Mouse (Mus musculus) right cerebral cortex, postnatal 25 days (tissue): ENCODE measurements around the gene Adam11.
A peak's percentile ranks its signal among the peaks of the same experiment; 100 is the strongest.

Source experiments
- DNase-seq: peaks from one replicate; pipeline ENCODE4 v3.0.0; 2022

The Adam11 gene

DNA sequence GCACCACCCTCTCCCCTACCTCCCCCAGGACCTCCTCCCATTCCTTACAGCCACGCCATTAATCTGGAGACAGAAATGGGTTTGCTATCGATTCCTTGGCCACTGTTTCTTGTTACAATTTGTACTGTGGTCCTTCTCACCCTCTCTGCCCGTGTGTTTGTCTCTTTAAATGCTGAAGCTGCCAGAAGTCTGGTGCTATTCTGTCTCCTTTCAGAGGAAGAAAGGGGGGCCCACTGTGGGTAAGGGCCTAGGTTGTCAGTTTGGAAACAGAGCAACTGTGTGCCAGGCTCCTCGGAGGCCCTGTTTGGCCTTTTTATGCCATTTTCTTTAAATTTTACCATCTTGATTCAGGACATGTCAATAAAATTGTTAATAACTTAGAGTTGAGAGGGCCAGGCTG is 6.8 kb upstream of the Adam11 start:
- no peak for DNase-seq

DNA sequence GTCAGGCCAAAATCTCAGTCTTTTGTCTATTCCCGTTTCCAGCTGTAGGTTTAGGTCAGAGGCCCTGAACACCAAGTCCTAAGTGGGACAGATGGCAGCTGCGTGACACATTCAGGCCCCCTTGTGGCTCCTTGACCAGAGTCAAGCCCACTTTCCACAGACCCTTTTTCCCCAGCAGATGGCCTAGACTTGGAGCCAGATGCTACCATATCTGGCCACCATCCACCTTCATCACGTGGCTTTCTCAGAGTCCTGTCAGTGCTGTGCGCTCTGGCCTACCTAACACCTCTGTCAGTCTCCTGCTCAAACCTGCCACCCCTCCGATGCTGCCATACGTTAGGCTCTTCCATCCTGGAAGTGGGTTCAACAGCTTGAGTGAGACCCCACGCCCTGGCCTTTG is 5.8 kb upstream of the Adam11 start:
- peak; percentile 3 for DNase-seq

DNA sequence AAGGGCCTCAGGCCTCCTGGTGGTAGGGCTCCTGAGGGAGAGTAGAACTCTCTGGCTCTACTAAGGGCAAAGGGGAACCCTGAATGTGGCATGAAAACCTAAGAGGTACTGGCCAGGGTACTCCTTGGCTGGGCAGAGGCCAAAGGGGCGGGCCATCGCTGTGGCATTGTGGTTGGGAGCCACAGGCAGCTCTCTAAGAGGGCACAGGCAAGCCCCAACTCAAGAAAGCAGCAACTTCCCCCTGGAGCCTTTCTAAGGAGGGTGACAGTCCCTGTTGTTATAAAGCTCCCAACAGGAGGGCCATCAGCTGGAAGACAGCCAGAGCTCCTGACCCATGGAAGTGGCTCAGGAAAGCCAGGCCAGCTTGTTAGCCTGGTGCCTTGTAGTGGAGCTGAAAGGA is 2.3 kb upstream of the Adam11 start:
- no peak for DNase-seq

DNA sequence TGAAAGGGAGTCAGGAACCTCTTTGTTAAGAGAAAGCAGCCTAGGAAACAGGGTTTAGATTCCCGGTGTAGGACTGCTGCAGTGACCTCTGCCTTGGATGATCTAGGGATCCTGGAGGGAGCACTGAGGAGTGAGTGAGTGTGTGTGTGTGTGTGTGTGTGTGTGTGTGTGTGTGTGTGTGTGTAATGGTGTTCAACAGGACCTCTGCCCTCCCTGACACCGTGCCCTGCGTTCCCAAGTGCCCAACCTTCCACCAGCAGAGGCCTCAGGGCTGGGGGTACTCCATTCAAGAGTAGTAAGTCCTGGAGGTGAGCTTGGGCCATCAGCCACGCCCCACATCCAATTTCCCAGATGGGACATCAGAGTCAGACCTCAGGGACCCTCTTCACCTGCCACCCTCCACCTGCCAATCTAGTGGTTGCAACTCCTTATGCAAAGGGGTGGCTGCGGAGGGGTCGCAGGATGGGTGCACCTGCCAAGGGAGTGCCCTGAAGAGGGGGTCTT is 382 bp upstream of the Adam11 start:
- no peak for DNase-seq

DNA sequence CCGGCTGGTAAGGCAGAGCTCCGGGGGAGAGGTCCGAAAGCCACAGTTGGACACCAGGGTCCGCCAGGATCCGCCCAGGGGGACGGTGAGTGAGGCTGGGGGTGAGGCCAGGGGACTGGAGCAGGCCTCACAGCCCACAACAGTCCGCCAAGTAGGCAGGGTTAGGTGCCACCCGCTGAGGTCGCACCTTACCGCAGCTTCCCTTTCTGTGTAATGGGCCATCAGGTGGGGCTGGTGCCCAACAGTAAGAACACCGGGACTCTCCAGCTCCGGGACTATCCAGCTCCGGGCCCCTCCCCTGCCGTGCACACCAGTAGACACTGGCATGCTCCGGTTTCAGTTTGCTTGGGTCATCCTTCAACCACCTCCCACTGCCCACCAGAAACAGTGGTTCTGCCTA is 1.0 kb downstream of the Adam11 start:
- no peak for DNase-seq

DNA sequence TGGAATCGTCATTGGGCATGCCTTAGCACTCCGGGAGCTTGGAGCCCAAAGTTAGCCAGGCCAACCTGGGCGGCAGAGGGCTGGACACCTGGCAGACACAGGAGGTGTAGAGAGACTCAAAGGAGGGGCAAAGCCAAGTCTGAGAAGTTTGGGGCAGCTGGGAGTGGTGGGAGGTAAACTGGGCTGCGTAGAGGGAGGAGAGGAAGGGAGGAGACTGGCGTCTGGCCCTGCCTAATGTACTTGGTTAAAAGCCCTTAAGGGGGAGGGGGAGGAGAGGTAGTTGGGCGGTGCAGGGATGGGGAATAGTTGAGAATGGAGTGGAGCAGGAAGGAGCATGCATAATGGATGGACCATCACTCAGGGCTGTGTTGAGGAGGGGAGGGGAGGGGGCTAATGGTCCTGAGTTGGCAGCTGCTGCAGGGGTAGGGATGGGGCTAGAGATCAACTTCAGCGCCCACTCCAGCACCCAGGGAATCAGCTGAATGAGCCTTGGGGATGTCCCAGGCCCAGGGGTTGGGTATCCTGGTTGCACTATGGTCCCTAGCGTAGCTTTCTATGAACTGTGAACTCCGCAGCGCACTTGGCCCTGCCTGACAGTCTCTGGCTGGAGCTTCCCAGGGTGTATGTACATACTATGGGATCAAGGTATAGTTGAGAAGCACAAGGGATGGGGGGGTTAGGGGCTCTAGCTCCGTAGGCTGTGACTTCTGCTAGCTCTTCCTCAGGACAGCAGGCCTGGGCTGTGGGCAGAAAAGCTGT is 1.9 kb downstream of the Adam11 start:
- DNase-seq = no peak

DNA sequence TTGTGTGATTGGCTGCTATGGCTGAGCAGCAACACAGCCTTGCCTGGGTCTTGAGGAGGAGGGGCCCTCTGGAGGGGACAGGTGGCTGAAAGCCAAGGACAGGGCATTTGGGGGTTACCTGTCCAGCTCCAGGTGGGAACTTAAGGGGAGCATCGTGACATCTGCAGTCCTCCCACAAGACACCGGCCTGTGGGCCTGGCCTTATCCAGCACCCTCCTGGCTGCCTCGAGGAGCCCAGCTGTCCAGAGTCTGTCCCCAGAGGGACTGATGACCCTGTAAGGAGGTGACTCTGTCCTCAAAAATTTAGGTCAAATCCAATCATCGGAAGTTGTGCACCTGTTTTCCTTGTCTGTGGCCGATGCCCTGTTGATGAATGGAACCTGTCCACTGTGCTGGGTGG is 4.2 kb downstream of the Adam11 start:
- no peak for DNase-seq

DNA sequence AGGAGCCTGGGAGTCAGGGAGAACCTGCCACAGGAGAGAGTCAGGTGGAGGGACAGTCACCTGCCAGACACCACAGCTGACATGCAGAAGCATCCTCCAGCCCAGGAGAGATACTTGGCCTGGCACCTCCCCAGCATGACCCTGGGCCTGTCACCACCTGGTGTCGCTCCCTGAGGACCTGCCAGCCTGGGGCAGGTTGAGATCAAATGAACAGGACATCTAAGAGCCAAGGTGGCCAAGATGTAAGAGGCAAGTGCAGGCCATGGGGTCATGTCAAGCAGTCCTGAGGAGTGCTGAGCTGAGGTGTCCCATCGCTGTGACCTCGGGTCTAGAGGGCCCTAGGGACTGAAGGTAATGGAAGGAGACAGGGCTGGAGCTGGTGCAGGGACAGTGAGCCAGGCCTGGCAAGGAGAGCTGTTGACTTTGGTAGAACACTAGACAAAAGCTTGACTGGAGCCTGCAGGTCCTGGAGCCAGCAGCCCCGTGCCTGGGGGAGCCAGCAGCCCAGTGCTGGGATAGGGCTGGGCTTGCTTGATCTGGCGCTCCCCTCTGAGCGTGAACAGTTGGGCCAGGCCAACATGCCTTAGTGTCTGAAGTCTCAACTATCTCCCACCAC is 5.9 kb downstream of the Adam11 start:
- no peak for DNase-seq

DNA sequence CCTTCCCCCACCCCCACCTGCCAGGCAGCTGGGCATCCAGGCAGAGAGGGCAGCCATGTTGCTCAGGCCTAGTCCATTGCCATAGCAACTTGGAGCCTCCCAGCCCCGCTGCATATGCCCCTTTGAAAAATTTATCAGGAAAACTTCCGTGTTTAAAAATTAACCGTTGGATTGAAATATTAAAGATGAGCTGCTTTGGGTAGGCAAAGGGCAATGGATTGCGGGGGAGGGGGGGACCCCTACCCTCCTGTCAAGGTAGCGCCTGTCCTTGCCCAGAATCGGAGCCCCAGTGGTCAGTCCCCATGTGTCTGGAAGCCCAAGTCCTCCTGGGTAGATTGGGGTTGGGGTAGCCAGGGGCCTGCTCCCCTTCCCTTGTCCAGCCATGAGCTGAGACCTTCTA is 7.9 kb downstream of the Adam11 start:
- no peak for DNase-seq

DNA sequence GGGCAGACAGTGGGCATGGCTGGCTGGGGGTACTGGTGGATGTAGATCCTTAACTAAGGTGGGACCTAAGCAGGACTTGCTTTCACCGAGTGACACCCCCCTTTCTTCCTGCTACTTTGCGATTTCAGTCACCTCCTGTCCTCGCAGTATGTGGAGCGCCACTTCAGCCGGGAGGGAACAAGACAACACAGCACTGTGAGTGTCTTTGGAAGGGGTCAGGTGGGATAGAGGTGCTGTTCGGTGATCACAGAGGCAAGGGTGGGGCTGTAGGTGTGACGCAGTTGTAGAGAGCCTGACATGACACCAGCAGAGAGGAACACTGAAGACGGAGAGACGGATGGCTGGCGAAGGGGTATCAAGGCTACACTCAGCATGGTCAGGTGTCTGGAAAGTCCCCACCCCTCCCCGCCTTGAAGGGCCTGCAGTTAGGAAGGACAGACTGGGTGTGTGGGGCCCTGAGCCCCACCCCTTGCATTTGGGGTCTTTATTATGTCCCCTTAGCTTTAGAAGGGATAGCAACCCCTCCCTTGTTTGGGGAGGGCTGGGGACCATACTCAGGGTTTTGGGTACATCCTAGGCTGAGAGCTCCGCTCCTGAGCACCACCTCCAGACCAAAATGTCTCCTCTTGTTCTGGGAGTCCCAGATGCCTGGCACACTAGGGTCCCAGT is 8.9 kb downstream of the Adam11 start:
- no peak for DNase-seq

DNA sequence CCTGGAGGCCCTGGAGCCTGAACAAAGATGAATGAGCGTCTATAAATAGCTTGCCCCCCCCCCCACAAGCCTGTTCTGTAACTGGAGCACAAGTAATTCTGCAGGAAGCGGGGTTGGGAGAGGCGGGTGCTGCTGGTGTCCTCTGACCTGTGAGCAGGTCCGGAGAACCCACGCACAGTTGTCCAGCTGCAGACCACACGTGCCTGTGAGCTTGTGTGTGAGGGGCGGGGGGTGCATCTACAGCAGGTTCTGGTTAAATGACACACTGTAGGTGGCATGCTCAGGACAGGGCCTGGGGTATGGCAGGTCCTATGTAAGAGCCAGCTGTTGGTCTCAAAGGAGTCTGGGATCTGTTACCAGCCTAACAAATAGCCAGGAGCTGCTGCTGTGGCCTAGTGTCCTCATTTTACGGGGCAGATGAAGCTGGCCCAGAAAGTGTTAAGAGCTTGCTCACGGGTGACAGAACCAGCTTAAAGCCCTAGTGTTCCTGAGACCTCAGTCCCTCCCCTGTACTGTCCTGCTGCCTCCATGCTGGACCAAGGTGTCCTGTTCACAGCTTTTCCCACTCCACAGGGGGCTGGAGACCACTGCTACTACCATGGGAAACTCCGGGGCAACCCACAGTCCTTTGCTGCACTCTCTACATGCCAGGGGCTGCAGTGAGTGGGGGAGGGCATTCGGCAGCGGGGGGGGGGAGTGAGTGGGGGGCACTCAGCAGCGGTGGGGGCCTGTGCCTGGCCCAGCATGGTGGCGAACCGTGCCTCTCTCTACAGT is 9.6 kb downstream of the Adam11 start:
- no peak for DNase-seq

DNA sequence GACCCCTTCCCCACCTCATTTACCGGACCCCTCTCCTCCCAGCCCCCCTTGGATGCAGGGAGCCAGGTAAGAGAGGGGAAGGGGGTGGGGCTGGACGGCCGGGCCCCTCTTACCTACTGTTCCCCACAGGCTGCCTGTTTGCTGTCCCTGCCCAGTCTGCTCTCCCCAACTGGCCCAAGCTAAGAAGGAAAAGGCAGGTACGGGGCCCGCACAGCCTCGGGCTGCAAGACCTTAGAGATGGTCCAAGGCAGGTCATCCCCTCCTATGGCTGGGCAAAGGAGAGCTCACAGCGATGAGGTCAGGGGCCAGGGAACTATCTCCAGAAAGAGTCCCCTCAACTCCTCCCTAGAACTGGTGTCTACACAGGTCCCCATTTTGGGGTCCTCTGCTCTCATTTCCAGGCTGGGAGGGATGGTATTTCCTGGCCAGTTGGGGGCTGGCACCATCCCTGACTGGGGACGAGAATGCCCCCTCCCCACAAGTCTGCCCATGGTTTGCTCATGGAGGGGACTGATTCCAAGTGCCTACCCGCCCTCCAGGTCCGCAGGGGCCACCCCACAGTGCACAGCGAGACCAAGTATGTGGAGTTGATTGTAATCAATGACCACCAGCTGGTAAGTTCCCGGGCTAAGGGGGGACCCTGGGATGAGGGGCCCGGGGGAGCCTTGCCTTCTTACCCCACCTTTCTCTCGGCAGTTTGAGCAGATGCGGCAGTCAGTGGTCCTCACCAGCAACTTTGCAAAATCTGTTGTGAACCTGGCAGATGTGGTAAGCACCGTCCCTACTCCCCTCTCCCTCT is 10.9 kb downstream of the Adam11 start:
- DNase-seq = no peak

DNA sequence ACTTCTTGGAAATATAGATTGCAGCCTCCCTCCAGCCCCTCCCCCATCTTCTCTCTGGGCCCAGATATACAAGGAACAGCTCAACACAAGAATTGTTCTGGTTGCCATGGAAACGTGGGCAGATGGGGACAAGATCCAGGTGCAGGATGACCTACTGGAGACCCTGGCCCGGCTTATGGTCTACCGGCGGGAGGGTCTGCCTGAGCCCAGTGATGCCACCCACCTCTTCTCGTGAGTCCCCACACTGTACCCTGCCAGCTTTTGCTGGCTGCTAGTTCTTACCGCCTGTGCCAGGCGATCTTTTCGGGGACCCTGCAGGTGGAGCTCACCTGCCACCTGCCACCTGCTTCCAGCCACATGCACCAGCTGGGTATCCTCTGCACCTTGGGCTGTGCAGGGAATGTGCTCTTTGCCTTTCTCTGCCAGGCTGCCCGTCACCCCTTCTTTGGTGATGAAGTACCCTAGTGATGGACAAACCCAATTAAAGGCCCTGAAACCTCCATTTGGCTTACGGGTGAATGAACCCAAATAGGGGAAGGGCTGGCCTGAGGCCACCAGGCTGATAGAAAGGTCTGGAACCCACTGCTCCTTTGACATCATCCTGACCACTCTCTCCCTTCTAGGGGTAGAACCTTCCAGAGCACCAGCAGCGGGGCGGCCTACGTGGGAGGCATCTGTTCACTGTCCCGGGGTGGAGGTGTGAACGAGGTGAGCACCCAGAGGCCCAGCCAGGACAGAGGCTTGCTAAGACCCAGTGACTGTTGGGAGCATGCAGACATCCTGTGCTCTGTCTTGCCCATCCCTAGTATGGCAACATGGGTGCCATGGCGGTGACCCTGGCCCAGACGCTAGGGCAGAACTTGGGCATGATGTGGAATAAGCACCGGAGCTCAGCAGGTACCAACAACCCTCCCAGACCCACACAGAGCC is 11.8 kb downstream of the Adam11 start:
- DNase-seq = no peak

DNA sequence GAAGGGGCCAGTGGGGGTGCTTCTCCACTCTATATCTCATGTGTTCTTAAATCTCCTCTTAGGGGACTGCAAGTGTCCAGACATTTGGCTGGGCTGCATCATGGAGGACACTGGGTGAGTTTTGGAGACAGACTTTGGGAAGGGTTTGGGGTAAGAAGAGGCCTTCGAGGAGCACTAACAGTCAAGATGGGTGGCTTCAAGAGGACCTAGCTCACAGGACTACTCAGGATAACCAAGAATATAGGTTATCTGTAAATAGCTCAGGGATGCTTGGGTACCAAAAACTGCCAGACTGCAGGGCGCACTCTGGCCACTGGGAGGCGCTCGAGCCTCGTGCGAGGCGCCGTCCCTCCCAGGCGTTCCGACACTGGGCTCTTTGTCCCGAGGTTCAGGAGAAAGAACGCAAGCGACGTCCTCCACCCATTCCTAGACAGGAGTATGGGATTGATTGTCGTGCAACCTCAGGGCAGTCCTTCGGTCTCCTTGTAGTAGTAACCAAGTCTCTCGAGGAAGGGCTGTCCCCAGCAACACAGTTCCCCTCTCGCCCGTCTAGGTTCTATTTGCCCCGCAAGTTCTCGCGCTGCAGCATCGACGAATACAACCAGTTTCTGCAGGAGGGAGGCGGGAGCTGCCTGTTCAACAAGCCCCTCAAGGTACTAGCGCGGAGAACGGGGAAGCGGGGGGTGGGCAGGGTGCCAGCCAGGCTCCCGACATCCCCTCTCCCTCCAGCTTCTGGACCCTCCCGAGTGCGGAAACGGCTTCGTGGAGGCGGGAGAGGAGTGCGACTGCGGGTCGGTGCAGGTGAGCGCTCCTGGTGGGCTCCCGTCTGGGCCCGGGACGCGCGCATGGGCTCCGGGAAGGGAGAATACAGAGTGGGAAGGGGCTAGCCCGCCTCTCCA is 12.7 kb downstream of the Adam11 start:
- DNase-seq = peak; percentile 85

DNA sequence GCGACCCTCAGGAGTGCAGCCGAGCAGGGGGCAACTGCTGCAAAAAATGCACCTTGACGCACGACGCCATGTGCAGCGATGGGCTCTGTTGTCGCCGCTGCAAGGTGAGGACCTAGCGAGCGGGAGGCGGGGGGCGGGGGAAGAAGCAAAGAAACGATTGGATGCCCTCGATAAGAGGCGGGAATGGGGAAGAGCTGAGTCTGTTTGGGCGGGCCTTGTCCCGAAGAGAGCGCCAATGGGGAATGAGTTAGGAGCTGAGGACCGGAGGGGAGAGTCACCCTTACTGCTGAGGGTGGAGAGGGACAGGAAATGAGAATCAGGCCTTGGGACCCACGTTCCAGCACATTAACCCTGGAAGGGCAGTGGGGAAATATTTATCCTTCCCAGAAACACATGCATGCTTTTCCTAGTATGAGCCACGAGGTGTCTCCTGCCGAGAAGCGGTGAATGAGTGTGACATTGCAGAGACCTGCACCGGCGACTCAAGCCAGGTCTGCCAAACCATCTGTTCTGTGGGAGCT is 13.4 kb downstream of the Adam11 start:
- peak; percentile 74 for DNase-seq

DNA sequence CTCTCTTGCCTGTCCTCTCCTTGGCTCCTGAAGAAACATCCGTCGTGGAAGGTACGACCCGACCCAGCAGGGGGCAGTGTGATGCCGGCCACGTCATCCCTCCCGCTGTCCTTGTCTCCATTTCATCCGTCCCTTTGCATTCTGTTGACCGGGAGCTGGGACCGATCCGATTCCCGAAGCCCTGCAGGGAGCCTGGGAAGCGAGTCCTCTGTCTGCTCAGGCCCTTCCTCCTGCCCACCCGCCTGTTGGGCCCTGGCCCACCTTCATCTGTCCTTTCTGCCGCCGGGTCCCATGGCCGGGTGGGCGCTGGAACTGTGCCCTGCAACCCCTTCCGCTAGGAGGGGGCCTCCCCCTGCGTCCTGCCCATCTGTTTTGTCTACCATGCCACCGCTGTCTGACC is 16.4 kb downstream of the Adam11 start:
- DNase-seq = peak; percentile 55

DNA sequence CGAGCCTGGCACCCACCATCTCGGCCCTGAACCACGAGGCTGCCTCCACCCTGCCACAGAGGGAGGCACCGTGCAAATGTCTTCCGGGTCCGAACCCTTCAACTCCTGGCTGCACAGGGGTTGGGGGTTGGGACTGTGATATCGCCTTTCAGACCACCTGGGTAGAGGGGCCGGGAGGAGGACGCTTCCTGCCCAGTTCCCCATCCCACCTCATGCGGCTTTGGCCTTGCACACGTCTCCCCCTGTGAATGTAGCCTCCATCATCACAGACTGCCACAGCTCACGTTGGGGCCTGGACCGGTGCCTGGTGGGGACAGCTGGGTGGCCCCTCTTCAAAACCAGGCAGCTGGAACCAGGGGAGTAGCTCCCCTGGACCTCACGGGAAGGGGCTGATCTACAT is 16.9 kb downstream of the Adam11 start:
- DNase-seq = no peak

DNA sequence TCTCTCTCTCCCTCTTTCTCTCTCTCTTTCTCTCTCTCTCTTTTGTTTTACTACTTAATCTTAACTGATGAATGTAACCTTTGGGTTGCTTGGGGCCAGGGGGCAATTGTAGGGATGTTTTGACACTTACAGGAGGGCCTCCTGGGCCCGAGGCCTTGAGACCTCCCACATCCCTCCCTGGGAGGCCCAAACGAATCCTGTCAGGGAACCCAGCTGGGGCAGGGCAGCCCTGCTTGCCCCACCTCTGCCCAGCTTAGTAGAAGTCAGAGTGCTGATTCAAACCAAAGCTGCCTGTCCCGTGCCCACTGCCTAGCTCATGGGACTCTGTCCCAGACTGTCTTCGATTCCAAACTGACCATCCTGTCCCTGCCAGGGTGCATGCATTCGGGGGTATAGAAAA is 17.4 kb downstream of the Adam11 start:
- DNase-seq = no peak

DNA sequence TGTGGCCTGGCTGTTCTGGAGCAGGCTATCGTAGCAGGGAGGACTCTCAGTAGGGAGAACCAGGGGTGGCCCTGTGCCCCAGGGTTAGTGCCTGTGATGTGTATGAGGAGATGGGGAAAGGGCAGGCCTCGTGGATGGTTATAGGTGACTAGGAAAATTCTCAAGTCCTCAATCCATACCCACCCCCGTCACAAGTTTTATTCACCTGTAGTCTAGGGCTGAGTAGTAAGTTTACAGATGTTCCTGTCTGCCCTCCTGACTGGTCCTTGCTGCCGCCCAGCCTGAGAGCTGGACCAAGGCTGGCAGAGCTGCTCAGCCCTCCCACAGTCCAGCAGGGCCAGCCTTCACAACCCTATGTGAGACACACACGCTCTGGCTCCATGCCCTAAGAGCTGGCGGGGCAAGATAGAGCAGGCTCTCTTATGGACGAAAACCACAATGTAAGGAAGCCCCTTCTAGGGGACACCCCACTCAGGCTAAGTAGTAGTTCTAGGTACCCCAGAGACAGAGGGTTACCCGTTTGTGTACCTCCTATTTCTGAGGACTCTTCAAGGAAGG is 17.9 kb downstream of the Adam11 start:
- DNase-seq = no peak

DNA sequence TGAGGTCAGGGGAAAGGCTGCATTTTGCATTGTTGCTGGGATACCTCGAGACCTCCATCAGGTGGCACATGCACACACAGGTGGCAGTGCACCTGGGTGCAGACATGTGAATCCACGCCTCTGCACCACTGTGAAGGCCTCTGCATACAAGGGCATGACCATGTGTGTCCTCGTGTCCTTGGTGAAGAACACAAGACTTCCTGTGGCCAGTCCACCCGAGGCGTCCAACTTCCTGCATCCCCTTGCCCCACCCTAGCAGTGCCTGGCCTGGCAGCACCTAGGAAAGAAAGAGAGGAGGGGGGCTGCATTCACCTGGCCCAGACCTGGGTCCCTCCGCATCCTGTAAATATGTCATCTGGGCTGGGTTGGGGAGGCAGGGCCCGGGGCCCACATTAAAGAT is 18.6 kb downstream of the Adam11 start:
- DNase-seq = no peak
